Mouse (Mus musculus): ENCODE measurements around the gene Dzank1. TPM values are rescaled to one million over a fixed set of nuclear protein-coding genes. Genes with fewer than 3 reads are reported as not detected.

Gene Dzank1
- polyA plus RNA-seq, 1 experiment, result 2.1 TPM

GRCm38 (mm10) chr2:144543670-144544069, 16.5 kb upstream of the Dzank1 start:
- H3K4me1 ChIP-seq (ENCODE audit: control insufficient read depth, insufficient read depth, low read length), result no peaks in the 10 kb centered on the region; the same call in 1 of the 2 replicates
- 79% methylated on average over 6 of the region's 6 CpGs for WGBS
- TF ChIP-seq CTCF (IDR thresholded peaks at IDR 0.05; ENCODE audit: insufficient read depth, low read length) (no peak), POLR2A (IDR thresholded peaks at IDR 0.05; ENCODE audit: borderline replicate concordance, extremely low read depth, low read depth, low read length) (no peak)
- DNase-seq, result no peak
- no peak overlapping the region for H3K4me3 ChIP-seq (replicated peaks; ENCODE audit: extremely low read depth, low read depth, low read length)

- no peak for DNase-seq
- WGBS, result 89% methylated on average over 4 of the region's 4 CpGs
- TF ChIP-seq CTCF (IDR thresholded peaks at IDR 0.05; ENCODE audit: insufficient read depth, low read length) (no peak), POLR2A (IDR thresholded peaks at IDR 0.05; ENCODE audit: borderline replicate concordance, extremely low read depth, low read depth, low read length) (no peak)
- Histone ChIP-seq H3K4me3 (replicated peaks; ENCODE audit: extremely low read depth, low read depth, low read length) (no peak overlapping the region), H3K4me1 (ENCODE audit: control insufficient read depth, insufficient read depth, low read length) (no peaks in the 10 kb centered on the region; the same call in 1 of the 2 replicates)
Observed at GRCm38 (mm10) chr2:144541246-144541645, 14.0 kb upstream of the Dzank1 start.

- TF ChIP-seq CTCF (IDR thresholded peaks at IDR 0.05; ENCODE audit: insufficient read depth, low read length) (no peak), POLR2A (IDR thresholded peaks at IDR 0.05; ENCODE audit: borderline replicate concordance, extremely low read depth, low read depth, low read length) (no peak)
- no peak for DNase-seq
- no peak overlapping the region for H3K4me3 ChIP-seq (replicated peaks; ENCODE audit: extremely low read depth, low read depth, low read length)
- 95% methylated on average over 7 of the region's 7 CpGs for WGBS
- H3K4me1 ChIP-seq (ENCODE audit: control insufficient read depth, insufficient read depth, low read length), result no peaks in the 10 kb centered on the region
Observed at GRCm38 (mm10) chr2:144537123-144537522, 9.9 kb upstream of the Dzank1 start.

- TF ChIP-seq POLR2A (IDR thresholded peaks at IDR 0.05; ENCODE audit: borderline replicate concordance, extremely low read depth, low read depth, low read length), result no peak
- TF ChIP-seq CTCF (IDR thresholded peaks at IDR 0.05; ENCODE audit: insufficient read depth, low read length), result no peak
- DNase-seq, result no peak
- under 1% methylated on average over 25 of the region's 25 CpGs for WGBS
- H3K4me1 ChIP-seq (ENCODE audit: control insufficient read depth, insufficient read depth, low read length), result 0 out of 2 replicates have a peak, but pooled peaks cover 5% of the 10 kb centered on the region
- H3K4me3 ChIP-seq (replicated peaks; ENCODE audit: extremely low read depth, low read depth, low read length), result peak overlapping the region; percentile 94
Observed at GRCm38 (mm10) chr2:144527821-144528174, 584 bp upstream of the Dzank1 start.

- no peak for DNase-seq
- 0 out of 2 replicates have a peak, but pooled peaks cover 5% of the 10 kb centered on the region for H3K4me1 ChIP-seq (ENCODE audit: control insufficient read depth, insufficient read depth, low read length)
- no peak overlapping the region for H3K4me3 ChIP-seq (replicated peaks; ENCODE audit: extremely low read depth, low read depth, low read length)
- WGBS, result 57% methylated on average over 10 of the region's 10 CpGs
- no peak for TF ChIP-seq POLR2A (IDR thresholded peaks at IDR 0.05; ENCODE audit: borderline replicate concordance, extremely low read depth, low read depth, low read length)
- no peak for TF ChIP-seq CTCF (IDR thresholded peaks at IDR 0.05; ENCODE audit: insufficient read depth, low read length)
Observed at GRCm38 (mm10) chr2:144525856-144526255, 1.4 kb downstream of the Dzank1 start.

- Histone ChIP-seq H3K4me3 (replicated peaks; ENCODE audit: extremely low read depth, low read depth, low read length) (no peak overlapping the region), H3K4me1 (ENCODE audit: control insufficient read depth, insufficient read depth, low read length) (no peaks in the 10 kb centered on the region)
- no peak for TF ChIP-seq CTCF (IDR thresholded peaks at IDR 0.05; ENCODE audit: insufficient read depth, low read length)
- TF ChIP-seq POLR2A (IDR thresholded peaks at IDR 0.05; ENCODE audit: borderline replicate concordance, extremely low read depth, low read depth, low read length), result no peak
- 51% methylated on average over 3 of the region's 3 CpGs for WGBS
- DNase-seq, result no peak
Observed at GRCm38 (mm10) chr2:144519772-144520171, 7.4 kb downstream of the Dzank1 start.

- 69% methylated on average over 3 of the region's 3 CpGs for WGBS
- Histone ChIP-seq H3K4me1 (ENCODE audit: control insufficient read depth, insufficient read depth, low read length) (no peaks in the 10 kb centered on the region), H3K4me3 (replicated peaks; ENCODE audit: extremely low read depth, low read depth, low read length) (no peak overlapping the region)
- TF ChIP-seq CTCF (IDR thresholded peaks at IDR 0.05; ENCODE audit: insufficient read depth, low read length), result no peak
- TF ChIP-seq POLR2A (IDR thresholded peaks at IDR 0.05; ENCODE audit: borderline replicate concordance, extremely low read depth, low read depth, low read length), result no peak
- DNase-seq, result no peak
Observed at GRCm38 (mm10) chr2:144514619-144515018, 12.6 kb downstream of the Dzank1 start.

- no peak for TF ChIP-seq CTCF (IDR thresholded peaks at IDR 0.05; ENCODE audit: insufficient read depth, low read length)
- Histone ChIP-seq H3K4me3 (replicated peaks; ENCODE audit: extremely low read depth, low read depth, low read length) (no peak overlapping the region), H3K4me1 (ENCODE audit: control insufficient read depth, insufficient read depth, low read length) (no peaks in the 10 kb centered on the region)
- DNase-seq, result no peak
- WGBS, result 80% methylated on average over 6 of the region's 6 CpGs
Observed at GRCm38 (mm10) chr2:144502134-144502533, 25.1 kb downstream of the Dzank1 start.

GRCm38 (mm10) chr2:144489342-144489741, 37.9 kb downstream of the Dzank1 start:
- Histone ChIP-seq H3K4me3 (replicated peaks; ENCODE audit: extremely low read depth, low read depth, low read length) (no peak overlapping the region), H3K4me1 (ENCODE audit: control insufficient read depth, insufficient read depth, low read length) (no peaks in the 10 kb centered on the region)
- no peak for DNase-seq
- 83% methylated on average over 5 of the region's 5 CpGs for WGBS
- no peak for TF ChIP-seq CTCF (IDR thresholded peaks at IDR 0.05; ENCODE audit: insufficient read depth, low read length)
- no peak for TF ChIP-seq POLR2A (IDR thresholded peaks at IDR 0.05; ENCODE audit: borderline replicate concordance, extremely low read depth, low read depth, low read length)

- 62% methylated on average over 6 of the region's 6 CpGs for WGBS
- no peak overlapping the region for H3K4me3 ChIP-seq (replicated peaks; ENCODE audit: extremely low read depth, low read depth, low read length)
Observed at GRCm38 (mm10) chr2:144487476-144487875, 39.7 kb downstream of the Dzank1 start.

More at GRCm38 (mm10) chr2:144487476-144487875, 39.7 kb downstream of the Dzank1 start:
- TF ChIP-seq POLR2A (IDR thresholded peaks at IDR 0.05; ENCODE audit: borderline replicate concordance, extremely low read depth, low read depth, low read length) (no peak), CTCF (IDR thresholded peaks at IDR 0.05; ENCODE audit: insufficient read depth, low read length) (no peak)
- H3K4me1 ChIP-seq (ENCODE audit: control insufficient read depth, insufficient read depth, low read length), result no peaks in the 10 kb centered on the region
- DNase-seq, result no peak
